In the genomic region with DNA sequence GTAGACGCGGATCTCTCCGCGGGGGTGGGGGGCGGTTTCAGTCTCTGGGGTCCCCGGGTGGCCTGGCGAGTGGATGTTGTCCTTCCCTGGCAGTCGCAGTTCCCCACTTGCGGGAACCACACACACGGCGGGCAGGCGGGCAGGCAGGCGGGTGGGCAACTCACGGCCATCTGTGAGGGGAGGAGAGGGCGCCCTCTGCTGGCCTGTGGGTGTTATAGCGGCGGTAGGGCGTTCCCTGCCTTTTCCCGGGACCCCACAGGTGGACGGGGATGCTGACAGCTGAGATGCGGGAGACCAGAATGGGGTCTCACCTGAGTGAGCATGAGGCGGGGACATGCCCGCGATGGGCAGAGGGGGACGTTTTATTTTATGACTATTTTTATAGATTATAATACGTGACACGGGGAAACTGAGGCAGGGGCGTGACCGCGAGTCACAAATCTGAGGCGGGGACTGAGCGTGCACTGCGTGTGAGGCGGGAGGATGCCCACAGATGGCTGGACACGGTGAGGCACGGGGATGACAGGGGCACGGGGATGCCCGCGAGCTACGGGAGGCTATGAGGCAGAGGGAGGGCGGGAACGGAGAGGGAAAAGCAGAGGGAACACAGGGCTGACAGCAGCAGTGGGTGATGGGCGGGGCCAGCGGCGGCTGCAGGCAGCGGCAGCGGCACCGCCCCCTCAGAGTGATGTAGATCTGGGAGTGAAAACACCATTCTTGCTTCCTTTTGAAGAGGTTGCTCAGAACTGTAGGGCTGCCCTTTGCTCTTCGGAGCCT, we compare ENCODE assay signal across 8 mouse cellular contexts.
A peak's percentile ranks its signal among the peaks of the same experiment; 100 is the strongest.
DNase-seq lines count a peak whose midpoint lies in the region; ATAC-seq and TF ChIP-seq lines count a peak whose summit lies in the region.

No protein-coding gene starts in this region.

- 2% methylated on average over 49 of the region's 49 CpGs for WGBS in embryonic facial prominence, embryonic 10.5 days
- 3% methylated on average over 49 of the region's 49 CpGs for WGBS in heart, embryonic 13.5 days
- WGBS in liver, embryonic 14.5 days (ENCODE audit: insufficient replicate concordance): 4% methylated on average over 49 of the region's 49 CpGs
- WGBS in neural tube, embryonic 12.5 days: 2% methylated on average over 49 of the region's 49 CpGs

- no peak overlapping the region; the same call in 1 of the 2 replicates for H3K27ac ChIP-seq in embryonic facial prominence, embryonic 10.5 days (replicated peaks)
- H3K27ac ChIP-seq in heart, embryonic 13.5 days (replicated peaks): no peak overlapping the region
- H3K27ac ChIP-seq in liver, embryonic 14.5 days: no peak overlapping the region
- H3K27ac ChIP-seq in neural tube, embryonic 12.5 days: no peak overlapping the region

- peak overlapping the region; percentile 75 for H3K9ac ChIP-seq in heart, embryonic 13.5 days
- H3K9ac ChIP-seq in liver, embryonic 14.5 days (replicated peaks): no peak overlapping the region
- peak overlapping the region; percentile 44 for H3K9ac ChIP-seq in neural tube, embryonic 12.5 days

- H3K4me3 ChIP-seq in embryonic facial prominence, embryonic 10.5 days: peak overlapping the region; percentile 60
- H3K4me3 ChIP-seq in heart, embryonic 13.5 days: peak overlapping the region; percentile 49
- 0 out of 4 replicates have a peak overlapping the region, but pooled peaks of 1 of the 2 experiments have one; percentile 12 for H3K4me3 ChIP-seq in liver, embryonic 14.5 days (ENCODE audit: insufficient read depth in 1 of 2, low read depth in 2 of 2, low read length in 2 of 2)
- H3K4me3 ChIP-seq in neural tube, embryonic 12.5 days: peak overlapping the region; percentile 43

- DNase-seq in CD8-positive naive resting alpha-beta T cell, adult 2 months (ENCODE audit: low read depth in 2 of 2, low spot score in 2 of 2): peak; percentile 3 to 20
- peak; percentile 65 for DNase-seq in adrenal gland, postnatal 25 days
- peak; percentile 83 for DNase-seq in embryonic facial prominence, embryonic 10.5 days (ENCODE audit: low spot score)
- peak; percentile 48 for DNase-seq in kidney, postnatal 14 days
- no peak for DNase-seq in liver, embryonic 14.5 days (ENCODE audit: low read depth in 3 of 3, low spot score in 3 of 3)
- DNase-seq in thymus, postnatal 36 days: peak; percentile 55 to 66

- TF ChIP-seq CTCF in liver, embryonic 14.5 days (IDR thresholded peaks at IDR 0.05; ENCODE audit: low read depth): peak; percentile 83

- no peak for ATAC-seq in heart, embryonic 13.5 days (ENCODE audit: extremely low read depth, insufficient number of reproducible peaks, low FRiP score, low TSS enrichment)
- no peak for ATAC-seq in liver, embryonic 14.5 days (ENCODE audit: insufficient read depth)
- ATAC-seq in neural tube, embryonic 12.5 days (ENCODE audit: low FRiP score, low read depth): peak; percentile 94

- H3K36me3 ChIP-seq in embryonic facial prominence, embryonic 10.5 days (replicated peaks): no peaks in the 10 kb centered on the region
- H3K36me3 ChIP-seq in heart, embryonic 13.5 days: no peaks in the 10 kb centered on the region
- no peaks in the 10 kb centered on the region for H3K36me3 ChIP-seq in liver, embryonic 14.5 days (replicated peaks; ENCODE audit: control insufficient read depth, insufficient read depth, low read depth)
- no peaks in the 10 kb centered on the region for H3K36me3 ChIP-seq in neural tube, embryonic 12.5 days

- H3K4me1 ChIP-seq in embryonic facial prominence, embryonic 10.5 days: peaks cover 10% of the 10 kb centered on the region
- peaks cover 8% of the 10 kb centered on the region for H3K4me1 ChIP-seq in heart, embryonic 13.5 days
- no peaks in the 10 kb centered on the region for H3K4me1 ChIP-seq in liver, embryonic 14.5 days (replicated peaks; ENCODE audit: control insufficient read depth in 2 of 2, insufficient read depth in 2 of 2, low read length in 1 of 2)
- H3K4me1 ChIP-seq in neural tube, embryonic 12.5 days: peaks cover 5% of the 10 kb centered on the region; the same call in 1 of the 2 replicates

- H3K4me2 ChIP-seq in heart, embryonic 13.5 days: peak overlapping the region; percentile 77
- H3K4me2 ChIP-seq in liver, embryonic 14.5 days (ENCODE audit: low read depth): peak overlapping the region; percentile 38
- peak overlapping the region; percentile 84 for H3K4me2 ChIP-seq in neural tube, embryonic 12.5 days (replicated peaks)

- H3K9me3 ChIP-seq in embryonic facial prominence, embryonic 10.5 days: peaks cover 5% of the 10 kb centered on the region; the same call in 1 of the 2 replicates
- no peaks in the 10 kb centered on the region for H3K9me3 ChIP-seq in heart, embryonic 13.5 days
- H3K9me3 ChIP-seq in liver, embryonic 14.5 days (ENCODE audit: control insufficient read depth, low read length): no peaks in the 10 kb centered on the region
- H3K9me3 ChIP-seq in neural tube, embryonic 12.5 days: no peaks in the 10 kb centered on the region

- TF ChIP-seq EP300 in liver, embryonic 14.5 days (IDR thresholded peaks at IDR 0.05; ENCODE audit: low read depth): no peak

- no peaks in the 10 kb centered on the region for H3K27me3 ChIP-seq in embryonic facial prominence, embryonic 10.5 days (replicated peaks; ENCODE audit: low read depth, poor library complexity, severe bottlenecking)
- H3K27me3 ChIP-seq in heart, embryonic 13.5 days (replicated peaks): no peaks in the 10 kb centered on the region
- H3K27me3 ChIP-seq in liver, embryonic 14.5 days (ENCODE audit: control insufficient read depth, insufficient read depth, low read length): no peaks in the 10 kb centered on the region
- H3K27me3 ChIP-seq in neural tube, embryonic 12.5 days (replicated peaks): no peaks in the 10 kb centered on the region

Comparison
In these comparisons a context has a peak if more than half of its experiments do, and no peak if none do; other contexts are left out.
1. DNase-seq: peak in CD8-positive naive resting alpha-beta T cell, adult 2 months (2 of 2), adrenal gland, postnatal 25 days (single experiment), embryonic facial prominence, embryonic 10.5 days (single experiment), kidney, postnatal 14 days (single experiment) and thymus, postnatal 36 days (2 of 2); none in liver, embryonic 14.5 days (0 of 3).
2. Peak in every context shown above with its lines, with median percentiles within 50 percentile points of each other: H3K4me2 ChIP-seq.